In the genomic region with DNA sequence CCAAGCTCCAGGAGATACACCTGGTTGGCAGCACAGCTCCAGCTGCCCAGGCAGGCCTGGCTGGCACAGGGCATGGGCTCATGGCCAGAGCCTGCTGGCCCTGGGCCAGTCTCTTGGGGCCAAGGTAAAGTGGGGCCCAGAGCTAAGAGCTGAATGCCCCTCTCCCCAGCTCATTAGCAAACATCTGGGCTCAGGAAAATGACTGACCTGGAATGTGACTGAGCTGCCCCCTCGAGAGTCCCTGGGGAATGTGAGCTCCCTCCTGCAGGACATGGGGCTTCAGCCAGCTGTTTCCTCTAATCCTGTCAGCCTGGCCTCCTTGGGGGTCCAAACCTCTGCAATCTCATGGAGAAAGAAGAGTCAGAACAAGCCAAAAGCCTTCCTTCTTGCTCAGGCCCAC, we compare ENCODE assay signal across 15 mouse cellular contexts. TPM values are rescaled to one million over a fixed set of nuclear protein-coding genes. Genes with fewer than 3 reads are reported as not detected.
A peak's percentile ranks its signal among the peaks of the same experiment; 100 is the strongest.
DNase-seq lines count a peak whose midpoint lies in the region; ATAC-seq and TF ChIP-seq lines count a peak whose summit lies in the region.
"Had no signal": no experiment of that assay in that cellular context is flagged by ENCODE, and none has a peak within 500 bp of the region (broad histone marks: within the 10 kb centered on the region; RNA-seq: fewer than 3 reads in every experiment).

No protein-coding gene starts in this region.

- 18% methylated on average over 1 of the region's 1 CpGs for WGBS in stomach, embryonic 16.5 days
- WGBS in forebrain, postnatal 0 days: 33% methylated on average over 1 of the region's 1 CpGs

- H3K4me1 ChIP-seq in stomach, embryonic 16.5 days (ENCODE audit: control insufficient read depth, insufficient read depth, low read length): peaks cover 21% of the 10 kb centered on the region
- H3K4me1 ChIP-seq in forebrain, postnatal 0 days (ENCODE audit: insufficient read depth): no peaks in the 10 kb centered on the region; the same call in 1 of the 2 replicates

- no peaks in the 10 kb centered on the region for H3K36me3 ChIP-seq in stomach, embryonic 16.5 days (ENCODE audit: control insufficient read depth, insufficient read depth, low read length)
- no peaks in the 10 kb centered on the region for H3K36me3 ChIP-seq in forebrain, postnatal 0 days (ENCODE audit: insufficient read depth)
- H3K36me3 ChIP-seq: forebrain, embryonic 12.5 days; heart, embryonic 10.5 days; hindbrain, embryonic 10.5 days; liver, embryonic 13.5 days had no signal

- TF ChIP-seq CTCF in forebrain, postnatal 0 days (IDR thresholded peaks at IDR 0.05; ENCODE audit: low read depth): no peak

- H3K27ac ChIP-seq in stomach, embryonic 16.5 days (ENCODE audit: low read length): peak overlapping the region; percentile 69
- no peak overlapping the region for H3K27ac ChIP-seq in forebrain, postnatal 0 days (ENCODE audit: low read depth, low read length)
- H3K27ac ChIP-seq: forebrain, embryonic 12.5 days; gastrocnemius, adult 2 months; heart, embryonic 10.5 days; hindbrain, embryonic 10.5 days; liver, embryonic 13.5 days had no signal

- no peak for ATAC-seq in stomach, embryonic 16.5 days (ENCODE audit: insufficient read depth, low FRiP score)
- ATAC-seq in forebrain, postnatal 0 days: no peak

- intact Hi-C loops in left cerebral cortex, postnatal 14 days (cut with DNase I): loop anchor here (10.0 kb wide), 1 partner anchor 159 kb away; no protein-coding TSS in a partner anchor

- peak; percentile 62 for DNase-seq in adrenal gland, adult 2 months
- DNase-seq in adrenal gland, adult 8-10 months: no peak
- peak; percentile 56 for DNase-seq in ovary, postnatal 36 days (ENCODE audit: low spot score)
- no peak for DNase-seq in ovary, postnatal 10 days (ENCODE audit: low spot score)
- peak; percentile 63 to 69 for DNase-seq in lung, adult 18-20 months
- no peak for DNase-seq in left cerebral cortex, postnatal 14 days (ENCODE audit: low spot score in 2 of 2)
- DNase-seq in forebrain, postnatal 0 days: no peak
- DNase-seq: cerebellum, adult 8-10 months; gastrocnemius, adult 2 months; liver, embryonic 13.5 days had no signal

- peaks cover 6% of the 10 kb centered on the region; the same call in 1 of the 2 replicates for H3K9me3 ChIP-seq in stomach, embryonic 16.5 days (replicated peaks; ENCODE audit: control insufficient read depth, low read length)
- no peaks in the 10 kb centered on the region for H3K9me3 ChIP-seq in forebrain, postnatal 0 days (ENCODE audit: low read length)
- H3K9me3 ChIP-seq: forebrain, embryonic 12.5 days; heart, embryonic 10.5 days; liver, embryonic 13.5 days had no signal

- H3K27me3 ChIP-seq in stomach, embryonic 16.5 days (ENCODE audit: control insufficient read depth, insufficient read depth, low read length): no peaks in the 10 kb centered on the region
- H3K27me3 ChIP-seq in forebrain, postnatal 0 days (ENCODE audit: insufficient read depth, low read length): peaks cover 23% of the 10 kb centered on the region

- no peak overlapping the region for H3K4me3 ChIP-seq in stomach, embryonic 16.5 days (replicated peaks; ENCODE audit: low read length)
- H3K4me3 ChIP-seq in forebrain, postnatal 0 days (ENCODE audit: low read depth, low read length): no peak overlapping the region
- H3K4me3 ChIP-seq: forebrain, embryonic 12.5 days; gastrocnemius, adult 2 months; heart, embryonic 10.5 days; hindbrain, embryonic 10.5 days; liver, embryonic 13.5 days; megakaryocyte, embryonic 14.5 days had no signal

- H3K4me2 ChIP-seq in stomach, embryonic 16.5 days (ENCODE audit: low read depth, low read length): no peak overlapping the region
- H3K4me2 ChIP-seq in forebrain, postnatal 0 days (ENCODE audit: low read depth): no peak overlapping the region
- H3K4me2 ChIP-seq: forebrain, embryonic 12.5 days; liver, embryonic 13.5 days had no signal

- no peak overlapping the region for H3K9ac ChIP-seq in stomach, embryonic 16.5 days (ENCODE audit: low read length)
- H3K9ac ChIP-seq in forebrain, postnatal 0 days: no peak overlapping the region
- H3K9ac ChIP-seq: forebrain, embryonic 12.5 days; liver, embryonic 13.5 days had no signal

RNA-seq across cellular contexts. Expression of gene Nbl1, which starts 2.6 kb away (rescaled TPM):
- total RNA-seq in adrenal gland, adult 2 months (2021): 10 to 100 TPM; 44.0 to 64.4 TPM
- polyA plus RNA-seq in adrenal gland, adult 2 months (2012; rRNA removed): 135 and 182 TPM in 2 replicates
- 10 to 100 TPM; 55.4 to 73.9 (median 64.2) TPM for total RNA-seq in adrenal gland, adult 8-10 months (2022)
- 47.3 and 48.8 TPM in 2 replicates for polyA plus RNA-seq in stomach, embryonic 16.5 days (2015; fragmentation: Nextera tagmentation; extraction: Ambion mirVana)
- total RNA-seq in left cerebral cortex, postnatal 14 days (2021): 10 to 100 TPM; 43.8 to 50.2 TPM
- total RNA-seq in forebrain, postnatal 0 days (2014; rRNA removed): 41.7 and 57.6 TPM in 2 replicates
- 56.7 and 64.3 TPM in 2 replicates for polyA plus RNA-seq in forebrain, postnatal 0 days (2015; fragmentation: Nextera tagmentation; extraction: Ambion mirVana)

RNA-seq across cellular contexts. Expression of gene Htr6, which starts 20.0 kb away (rescaled TPM):
- total RNA-seq in adrenal gland, adult 2 months (2021): under 1 TPM; 0.14 to 0.41 TPM
- polyA plus RNA-seq in adrenal gland, adult 2 months (2012; rRNA removed): 1.1 and 1.3 TPM in 2 replicates
- total RNA-seq in adrenal gland, adult 8-10 months (2022): under 1 TPM; 0.48 to 0.99 (median 0.84) TPM
- polyA plus RNA-seq in stomach, embryonic 16.5 days (2015; fragmentation: Nextera tagmentation; extraction: Ambion mirVana): not detected in 2 replicates
- total RNA-seq in left cerebral cortex, postnatal 14 days (2021): 1 to 10 TPM; 5.4 to 6.2 TPM
- 1.8 and 4.0 TPM in 2 replicates for total RNA-seq in forebrain, postnatal 0 days (2014; rRNA removed)
- 0.67 TPM in 2 replicates for polyA plus RNA-seq in forebrain, postnatal 0 days (2015; fragmentation: Nextera tagmentation; extraction: Ambion mirVana)
- total RNA-seq: gastrocnemius, adult 2 months had no signal
- polyA plus RNA-seq: heart, embryonic 10.5 days; liver, embryonic 13.5 days had no signal

RNA-seq across cellular contexts. Expression of gene Minos1, which starts 35.5 kb away (rescaled TPM):
- 100 to 1,000 TPM; 333 to 412 TPM for total RNA-seq in adrenal gland, adult 2 months (2021)
- polyA plus RNA-seq in adrenal gland, adult 2 months (2012; rRNA removed): 26.7 and 38.9 TPM in 2 replicates
- total RNA-seq in adrenal gland, adult 8-10 months (2022): 100 to 1,000 TPM; 273 to 460 (median 363) TPM
- 442 and 560 TPM in 2 replicates for polyA plus RNA-seq in stomach, embryonic 16.5 days (2015; fragmentation: Nextera tagmentation; extraction: Ambion mirVana)
- total RNA-seq in left cerebral cortex, postnatal 14 days (2021): 100 to 1,000 TPM; 208 to 210 TPM
- 17.9 and 19.9 TPM in 2 replicates for total RNA-seq in forebrain, postnatal 0 days (2014; rRNA removed)
- 412 and 532 TPM in 2 replicates for polyA plus RNA-seq in forebrain, postnatal 0 days (2015; fragmentation: Nextera tagmentation; extraction: Ambion mirVana)

Comparison
In these comparisons a context has a peak if more than half of its experiments do, and no peak if none do; other contexts are left out.
1. DNase-seq: peak in adrenal gland, adult 2 months (single experiment), ovary, postnatal 36 days (single experiment) and lung, adult 18-20 months (2 of 2); none in adrenal gland, adult 8-10 months (single experiment), ovary, postnatal 10 days (single experiment), left cerebral cortex, postnatal 14 days (0 of 2) and forebrain, postnatal 0 days (single experiment).
2. RNA of gene Minos1, which starts 35.5 kb away (total RNA-seq): 333 to 412 TPM in adrenal gland, adult 2 months, 273 to 460 TPM in adrenal gland, adult 8-10 months and 208 to 210 TPM in left cerebral cortex, postnatal 14 days; 17.9 to 19.9 TPM in forebrain, postnatal 0 days; every median in the first group is over 10 times any median in the second.